Mouse (Mus musculus) CH12.LX (cell line): Measurements from ENCODE around the gene Pabpn1. TPM values are rescaled to one million over a fixed set of nuclear protein-coding genes. Genes with fewer than 3 reads are reported as not detected.

ENCODE experiments used
- DNase-seq: peaks from one replicate; pipeline ENCODE4 v3.0.0-alpha.2; 2013; ENCODE audit errors: extremely low read depth
- H3K27ac ChIP-seq: 2 replicates; pipeline ENCODE4 v1.5.1; 2012; ENCODE audit warnings: low read depth, mild to moderate bottlenecking, control low read depth, moderate library complexity; ENCODE audit not compliant: insufficient read depth
- H3K27me3 ChIP-seq: replicated peaks from 2 replicates; pipeline ENCODE3; 2012; ENCODE audit warnings: inconsistent platforms
- H3K36me3 ChIP-seq, 2 experiments: replicated peaks in 1 of 2; 2 replicates each; pipeline versions ENCODE3 to v1.6.1; 2012; ENCODE audit warnings: inconsistent platforms in 1 of 2, low read length in 1 of 2, mild to moderate bottlenecking in 1 of 2, mixed read lengths in 1 of 2, moderate library complexity in 1 of 2; ENCODE audit not compliant: control insufficient read depth in 1 of 2, insufficient read depth in 1 of 2
- H3K4me1 ChIP-seq, 2 experiments: 2 replicates each; pipeline ENCODE4 v1.6.1; 2012; ENCODE audit warnings: inconsistent platforms in 1 of 2, moderate library complexity in 1 of 2; ENCODE audit not compliant: insufficient read depth in 2 of 2, control insufficient read depth in 1 of 2
- H3K4me2 ChIP-seq: 2 replicates; pipeline ENCODE4 v1.6.1; 2012; ENCODE audit warnings: low read depth, mild to moderate bottlenecking, control low read depth; ENCODE audit not compliant: poor library complexity, insufficient read depth, severe bottlenecking
- H3K4me3 ChIP-seq, 3 experiments: fragments of 150-350 bp in 1 of 3; sonication (generic) in 1 of 3; replicated peaks in 1 of 3; 2 replicates each; pipeline versions ENCODE3 to v1.5.1; 2011 to 2012; ENCODE audit warnings: low read depth in 2 of 3, low read length in 2 of 3, mild to moderate bottlenecking in 2 of 3, moderate library complexity in 2 of 3, control low read depth in 1 of 3, improper control_type of control experiment in 1 of 3, inconsistent platforms in 1 of 3, mixed read lengths in 1 of 3; ENCODE audit not compliant: poor library complexity in 1 of 3
- H3K79me2 ChIP-seq: replicated peaks from 2 replicates; pipeline ENCODE4 v1.6.1; 2012; ENCODE audit warnings: mild to moderate bottlenecking, moderate library complexity; ENCODE audit not compliant: control insufficient read depth, poor library complexity, insufficient read depth, severe bottlenecking; ENCODE audit errors: extremely low read depth
- H3K9ac ChIP-seq: 2 replicates; pipeline ENCODE4 v1.6.1; 2012; ENCODE audit warnings: low read depth, mild to moderate bottlenecking, control low read depth, moderate library complexity; ENCODE audit not compliant: insufficient read depth
- H3K9me3 ChIP-seq: replicated peaks from 2 replicates; pipeline ENCODE3; 2012; ENCODE audit warnings: low read length, inconsistent platforms, mixed read lengths
- BHLHE40 ChIP-seq: IDR thresholded peaks from 2 replicates; pipeline ENCODE4 v1.6.1; 2011; ENCODE audit warnings: mild to moderate bottlenecking, low read depth, low read length, improper control_type of control experiment
- CHD1 ChIP-seq: IDR thresholded peaks from 2 replicates; pipeline ENCODE4 v1.6.1; 2012; ENCODE audit warnings: low read depth, low read length, improper control_type of control experiment, inconsistent platforms
- CHD2 ChIP-seq: IDR thresholded peaks from 2 replicates; pipeline ENCODE4 v1.6.1; 2011; ENCODE audit warnings: low read length, improper control_type of control experiment
- CTCF ChIP-seq, 2 experiments: IDR thresholded peaks in 1 of 2; conservative IDR thresholded peaks in 1 of 2; 2 replicates each; pipeline ENCODE4 v1.5.1; 2011 to 2012; ENCODE audit warnings: low read depth in 2 of 2, low read length in 2 of 2, improper control_type of control experiment in 1 of 2, inconsistent platforms in 1 of 2, mild to moderate bottlenecking in 1 of 2, moderate library complexity in 1 of 2
- E2F4 ChIP-seq: IDR thresholded peaks from 2 replicates; pipeline ENCODE4 v1.6.1; 2011; ENCODE audit warnings: low read depth, low read length, improper control_type of control experiment; ENCODE audit not compliant: insufficient replicate concordance
- GABPA ChIP-seq: IDR thresholded peaks from 2 replicates; pipeline ENCODE4 v1.6.1; 2012; ENCODE audit warnings: low read depth, low read length, improper control_type of control experiment, inconsistent platforms; ENCODE audit not compliant: insufficient replicate concordance
- HCFC1 ChIP-seq: IDR thresholded peaks from 2 replicates; pipeline ENCODE4 v1.6.1; 2012; ENCODE audit warnings: low read depth, mild to moderate bottlenecking, inconsistent platforms, low read length, improper control_type of control experiment
- JUND ChIP-seq: conservative IDR thresholded peaks from 2 replicates; pipeline ENCODE4 v1.6.1; 2011; ENCODE audit warnings: low read depth, low read length, improper control_type of control experiment
- MAFK ChIP-seq: IDR thresholded peaks from 2 replicates; pipeline ENCODE4 v1.6.1; 2011; ENCODE audit warnings: low read length, improper control_type of control experiment; ENCODE audit not compliant: insufficient replicate concordance
- MAX ChIP-seq: IDR thresholded peaks from 2 replicates; pipeline ENCODE4 v1.6.1; 2011; ENCODE audit warnings: low read length, improper control_type of control experiment
- MYC ChIP-seq: IDR thresholded peaks from 2 replicates; pipeline ENCODE4 v1.6.1; 2011; ENCODE audit warnings: low read depth, mild to moderate bottlenecking, improper control_type of control experiment, low read length
- NRF1 ChIP-seq: IDR thresholded peaks from 2 replicates; pipeline ENCODE4 v1.6.1; 2014; ENCODE audit warnings: low read depth, mild to moderate bottlenecking, inconsistent platforms, low read length, improper control_type of control experiment, moderate library complexity
- POLR2A ChIP-seq: IDR thresholded peaks from 2 replicates; pipeline ENCODE4 v1.6.1; 2011; ENCODE audit warnings: low read depth, mild to moderate bottlenecking, improper control_type of control experiment, low read length
- RAD21 ChIP-seq: IDR thresholded peaks from 2 replicates; pipeline ENCODE4 v1.6.1; 2011; ENCODE audit warnings: low read depth, mild to moderate bottlenecking, low read length, improper control_type of control experiment, moderate library complexity
- SIN3A ChIP-seq: IDR thresholded peaks from 2 replicates; pipeline ENCODE4 v1.6.1; 2012; ENCODE audit warnings: low read length, improper control_type of control experiment, inconsistent platforms
- SMC3 ChIP-seq: IDR thresholded peaks from 2 replicates; pipeline ENCODE4 v1.6.1; 2011; ENCODE audit warnings: low read depth, low read length, improper control_type of control experiment
- TBP ChIP-seq: conservative IDR thresholded peaks from 2 replicates; pipeline ENCODE4 v1.6.1; 2011; ENCODE audit warnings: low read depth, low read length, improper control_type of control experiment
- UBTF ChIP-seq: IDR thresholded peaks from 2 replicates; pipeline ENCODE4 v1.6.1; 2012; ENCODE audit warnings: low read depth, mild to moderate bottlenecking, inconsistent platforms, low read length, improper control_type of control experiment, moderate library complexity
- ZKSCAN1 ChIP-seq: IDR thresholded peaks from 2 replicates; pipeline ENCODE4 v1.6.1; 2012; ENCODE audit warnings: low read depth, inconsistent platforms, low read length, improper control_type of control experiment, borderline replicate concordance
- ZMIZ1 ChIP-seq: IDR thresholded peaks from 2 replicates; pipeline ENCODE4 v1.6.1; 2012; ENCODE audit warnings: low read depth, mild to moderate bottlenecking, inconsistent platforms, low read length, improper control_type of control experiment
- ZNF384 ChIP-seq: IDR thresholded peaks from 2 replicates; pipeline ENCODE4 v1.6.1; 2012; ENCODE audit warnings: low read depth, low read length, improper control_type of control experiment, inconsistent platforms
- dilution Hi-C: fragments of 300-500 bp; cut with MboI; formaldehyde crosslinking; loops from 2 replicates; pipeline ENCODE4 v1.14.3; 2020; ENCODE audit warnings: low sequenced_read_pairs; ENCODE audit not compliant: extremely low pct_unique_long_range_greater_than_20kb, extremely low pct_ligation_motif_present
- in situ Hi-C: fragments of 300-500 bp; cut with MboI; formaldehyde crosslinking; loops from 3 replicates; pipeline ENCODE4 v1.14.3; 2019; ENCODE audit warnings: low sequenced_read_pairs, low pct_ligation_motif_present, low pct_unique_long_range_greater_than_20kb, mixed read lengths
- polyA plus RNA-seq: library from polyadenylated mRNA; unstranded; fragments of >175 nt; gene quantifications from 2 replicates; pipeline ENCODE4 v1.2.1, GENCODE M21; 2012; ENCODE audit warnings: low read depth; ENCODE audit not compliant: insufficient read length
- total RNA-seq, 2 experiments: library from RNA; depleted of rRNA; stranded (reverse); fragments of 300-350 nt in 1 of 2; fragments of >200 nt in 1 of 2; gene quantifications; 2 replicates each; pipeline ENCODE4 v1.2.3; 2012 to 2014

The Pabpn1 gene
- total and polyA plus RNA-seq, 3 experiments: 56.8 to 275 (median 88.0) TPM

DNA sequence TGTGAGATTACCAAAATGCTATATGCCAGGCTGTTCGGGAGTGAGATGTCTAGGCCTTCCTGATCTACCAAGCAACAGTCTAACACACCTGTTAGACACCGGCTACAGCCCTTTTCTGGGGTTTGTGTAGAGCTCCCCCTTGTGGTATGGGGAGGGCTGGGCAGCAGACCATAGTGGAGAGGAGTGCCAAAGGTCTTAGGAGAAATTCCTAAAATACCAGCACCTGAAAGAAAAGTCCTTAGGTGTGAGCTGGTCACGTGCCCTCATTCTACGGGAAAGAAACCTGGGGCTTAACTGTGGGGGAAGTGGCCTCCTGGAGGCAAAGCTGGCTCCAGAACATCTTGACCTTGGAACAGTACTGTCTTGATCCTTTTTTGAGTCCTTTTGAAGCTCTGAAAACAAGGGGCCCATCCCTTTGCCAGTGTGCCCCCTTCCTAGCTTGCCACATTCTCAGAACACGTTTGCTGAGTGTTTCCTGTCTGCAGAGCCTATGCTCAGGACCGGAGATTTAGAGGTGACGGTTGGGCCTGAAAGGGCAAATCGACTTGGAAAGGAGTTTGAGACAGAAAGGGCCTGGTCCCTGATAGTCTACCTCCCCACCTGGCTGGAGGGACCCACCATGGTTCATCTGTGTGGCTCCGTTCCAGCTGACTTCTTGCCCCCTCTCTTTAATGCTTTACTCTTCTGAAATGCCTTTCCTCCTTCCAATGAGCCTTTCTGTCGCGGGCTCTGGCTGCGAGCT, 47.3 kb downstream of the Pabpn1 start:
- Histone ChIP-seq H3K79me2 (no peaks in the 10 kb centered on the region), H3K4me2 (no peak overlapping the region), H3K4me1 (no peaks in the 10 kb centered on the region), H3K4me3 (no peak overlapping the region)
- in situ Hi-C loops: loop anchor here (5.0 kb wide), 1 partner anchor 37 kb away; no protein-coding TSS in a partner anchor
- no peak for TF ChIP-seq TBP
- TF ChIP-seq SMC3: peak; percentile 88
- TF ChIP-seq CTCF (conservative IDR thresholded peaks at IDR 0.05 in 1 of 2, IDR thresholded peaks at IDR 0.05 in 1 of 2; ENCODE audit: low read depth in 2 of 2, low read length in 2 of 2): peak; percentile 88 to 94
- no peak for TF ChIP-seq MAFK
- no peak for TF ChIP-seq MAX
- TF ChIP-seq SIN3A: no peak
- no peak for TF ChIP-seq JUND
- TF ChIP-seq MYC: no peak
- no peak for TF ChIP-seq ZNF384
- no peak for TF ChIP-seq CHD2
- TF ChIP-seq UBTF: no peak
- TF ChIP-seq E2F4: no peak
- no peak for TF ChIP-seq CHD1
- TF ChIP-seq GABPA: no peak
- no peak for TF ChIP-seq ZMIZ1
- no peak for TF ChIP-seq POLR2A
- no peak for TF ChIP-seq HCFC1
- TF ChIP-seq RAD21: peak; percentile 80
- TF ChIP-seq, all 38 proteins: peak for 3
- no peaks in the 10 kb centered on the region for H3K9me3 ChIP-seq
- no peaks in the 10 kb centered on the region for H3K36me3 ChIP-seq
- no peak overlapping the region for H3K9ac ChIP-seq
- peaks cover 69% of the 10 kb centered on the region for H3K27me3 ChIP-seq
- dilution Hi-C loops: no loop called here
- no peak overlapping the region for H3K27ac ChIP-seq
- DNase-seq: peak; percentile 60

DNA sequence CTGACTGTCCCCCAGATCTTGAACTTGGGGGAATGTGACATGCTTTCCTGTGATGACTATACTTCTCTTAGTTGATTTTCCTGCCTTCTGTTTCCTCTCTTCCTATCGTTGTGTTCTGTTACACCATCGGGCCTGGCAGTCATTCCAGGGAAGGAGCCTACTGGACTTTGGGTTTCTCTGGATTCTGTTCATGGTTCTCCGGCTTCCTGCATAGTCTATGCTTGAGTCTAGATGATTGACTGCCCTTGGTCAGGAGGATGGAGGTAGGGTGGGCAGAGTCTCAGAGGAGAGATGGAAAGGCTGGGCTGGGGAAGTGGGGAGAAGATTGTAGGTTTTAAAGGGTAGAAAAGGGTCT, 47.9 kb downstream of the Pabpn1 start:
- H3K36me3 ChIP-seq: no peaks in the 10 kb centered on the region
- no peak overlapping the region for H3K9ac ChIP-seq
- TF ChIP-seq ZKSCAN1: no peak
- TF ChIP-seq BHLHE40: no peak
- TF ChIP-seq ZMIZ1: no peak
- no peak for TF ChIP-seq NRF1
- TF ChIP-seq MYC: no peak
- no peak for TF ChIP-seq E2F4
- TF ChIP-seq, all 38 proteins: peak for 0
- dilution Hi-C loops: no loop called here
- Histone ChIP-seq H3K4me3 (no peak overlapping the region), H3K27me3 (peaks cover 64% of the 10 kb centered on the region), H3K4me1 (peaks cover 0 to 3% of the 10 kb centered on the region in 2 experiments; a peak in 2 of 4 replicates), H3K79me2 (no peaks in the 10 kb centered on the region), H3K4me2 (no peak overlapping the region), H3K27ac (no peak overlapping the region), H3K9me3 (no peaks in the 10 kb centered on the region)
- in situ Hi-C loops: no loop called here
- DNase-seq: no peak
